Comparison of ENCODE assay signal across 10 mouse cellular contexts in the genomic region with DNA sequence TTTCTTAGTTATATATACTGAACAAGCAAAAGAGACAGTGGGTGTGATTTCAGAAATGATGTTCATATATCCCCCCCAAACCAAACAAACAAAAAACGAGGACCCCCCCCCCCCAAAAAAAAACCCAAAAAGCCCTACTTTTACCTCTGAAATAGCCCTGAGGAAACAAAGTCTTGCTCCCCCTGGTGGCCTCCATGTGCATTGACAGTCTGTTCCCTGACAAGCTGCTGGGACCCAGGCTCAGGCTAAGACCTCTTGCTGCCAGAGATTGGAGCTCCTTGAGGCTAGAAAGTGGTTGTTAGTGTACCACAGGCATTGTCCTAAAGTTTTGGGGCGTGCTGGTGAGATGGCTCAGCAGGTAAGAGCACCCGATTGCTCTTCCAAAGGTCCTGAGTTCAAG. TPM values are rescaled to one million over a fixed set of nuclear protein-coding genes. Genes with fewer than 3 reads are reported as not detected.
DNase-seq lines count a peak whose midpoint lies in the region; ATAC-seq lines count a peak whose summit lies in the region.
"Had no signal": no experiment of that assay in that cellular context is flagged by ENCODE, and none has a peak within 500 bp of the region (broad histone marks: within the 10 kb centered on the region; RNA-seq: fewer than 3 reads in every experiment).

No protein-coding gene starts in this region.

- no peaks in the 10 kb centered on the region for H3K36me3 ChIP-seq in kidney, embryonic 16.5 days (ENCODE audit: insufficient read depth, low read length)
- H3K36me3 ChIP-seq in embryonic facial prominence, embryonic 10.5 days (replicated peaks): no peaks in the 10 kb centered on the region
- H3K36me3 ChIP-seq in hindbrain, embryonic 10.5 days: no peaks in the 10 kb centered on the region
- H3K36me3 ChIP-seq: limb, embryonic 15.5 days had no signal

- H3K9ac ChIP-seq in kidney, embryonic 16.5 days (replicated peaks; ENCODE audit: low read length): no peak overlapping the region
- H3K9ac ChIP-seq: limb, embryonic 15.5 days had no signal

- H3K4me2 ChIP-seq in kidney, embryonic 16.5 days (replicated peaks; ENCODE audit: low read depth, low read length): no peak overlapping the region
- H3K4me2 ChIP-seq: limb, embryonic 15.5 days had no signal

- WGBS in kidney, embryonic 16.5 days: 69% methylated on average over 3 of the region's 3 CpGs
- 58% methylated on average over 3 of the region's 3 CpGs for WGBS in embryonic facial prominence, embryonic 10.5 days
- WGBS in hindbrain, embryonic 10.5 days: 55% methylated on average over 3 of the region's 3 CpGs

- ATAC-seq in kidney, embryonic 16.5 days (ENCODE audit: low FRiP score, low TSS enrichment): no peak

- no peak overlapping the region for H3K4me3 ChIP-seq in kidney, embryonic 16.5 days (ENCODE audit: low read length)
- H3K4me3 ChIP-seq in embryonic facial prominence, embryonic 10.5 days: no peak overlapping the region
- no peak overlapping the region for H3K4me3 ChIP-seq in hindbrain, embryonic 10.5 days
- H3K4me3 ChIP-seq: erythroblast, embryonic 14.5 days; limb, embryonic 15.5 days had no signal

- H3K27me3 ChIP-seq in kidney, embryonic 16.5 days (ENCODE audit: insufficient read depth, low read length): no peaks in the 10 kb centered on the region
- H3K27me3 ChIP-seq in embryonic facial prominence, embryonic 10.5 days (replicated peaks; ENCODE audit: low read depth, poor library complexity, severe bottlenecking): no peaks in the 10 kb centered on the region
- no peaks in the 10 kb centered on the region for H3K27me3 ChIP-seq in hindbrain, embryonic 10.5 days (ENCODE audit: insufficient read depth, poor library complexity, severe bottlenecking)
- H3K27me3 ChIP-seq: limb, embryonic 15.5 days had no signal

- DNase-seq in kidney, adult 18-20 months: peak; percentile 37
- peak; percentile 64 for DNase-seq in CD4-positive helper T cell, adult 2 months (ENCODE audit: low read depth, low spot score)
- DNase-seq in T-cell, adult 2 months (ENCODE audit: low spot score): peak; percentile 49
- peak; percentile 50 for DNase-seq in embryonic facial prominence, embryonic 10.5 days (ENCODE audit: low spot score)
- peak; percentile 69 for DNase-seq in testis, postnatal 10 days (ENCODE audit: low spot score)
- DNase-seq in layer of hippocampus, adult 18-20 months (ENCODE audit: low spot score in 2 of 2): no peak
- no peak for DNase-seq in hindbrain, embryonic 10.5 days (ENCODE audit: low spot score)

- peaks cover 3% of the 10 kb centered on the region; the same call in 1 of the 2 replicates for H3K4me1 ChIP-seq in kidney, embryonic 16.5 days (ENCODE audit: insufficient read depth, low read length)
- H3K4me1 ChIP-seq in embryonic facial prominence, embryonic 10.5 days: no peaks in the 10 kb centered on the region
- H3K4me1 ChIP-seq in hindbrain, embryonic 10.5 days (replicated peaks): no peaks in the 10 kb centered on the region

- no peaks in the 10 kb centered on the region for H3K9me3 ChIP-seq in kidney, embryonic 16.5 days (ENCODE audit: low read length)
- no peaks in the 10 kb centered on the region for H3K9me3 ChIP-seq in embryonic facial prominence, embryonic 10.5 days
- no peaks in the 10 kb centered on the region for H3K9me3 ChIP-seq in hindbrain, embryonic 10.5 days
- H3K9me3 ChIP-seq: limb, embryonic 15.5 days had no signal

- H3K27ac ChIP-seq in kidney, embryonic 16.5 days (ENCODE audit: low read length): no peak overlapping the region
- no peak overlapping the region for H3K27ac ChIP-seq in embryonic facial prominence, embryonic 10.5 days (replicated peaks)
- no peak overlapping the region for H3K27ac ChIP-seq in hindbrain, embryonic 10.5 days
- H3K27ac ChIP-seq: limb, embryonic 15.5 days had no signal

RNA-seq across cellular contexts. Expression of a gene that starts 28.6 kb away (rescaled TPM):
- 33.8 and 35.8 TPM in 2 replicates for polyA plus RNA-seq in kidney, embryonic 16.5 days (2015; fragmentation: Nextera tagmentation; extraction: Ambion mirVana)
- polyA plus RNA-seq in embryonic facial prominence, embryonic 10.5 days (2016; fragmentation: Nextera tagmentation; extraction: Ambion mirVana): 28.4 and 30.2 TPM in 2 replicates
- total RNA-seq in layer of hippocampus, adult 18-20 months (2021): 10 to 100 TPM; 77.5 to 80.3 TPM
- 27.7 and 39.8 TPM in 2 replicates for polyA plus RNA-seq in hindbrain, embryonic 10.5 days (2016; fragmentation: Nextera tagmentation; extraction: Ambion mirVana)
- polyA plus RNA-seq: erythroblast, embryonic 14.5 days had no signal

RNA-seq across cellular contexts. Expression of a gene that starts 31.4 kb away (rescaled TPM):
- polyA plus RNA-seq in kidney, embryonic 16.5 days (2015; fragmentation: Nextera tagmentation; extraction: Ambion mirVana): 32.7 and 36.6 TPM in 2 replicates
- polyA plus RNA-seq in embryonic facial prominence, embryonic 10.5 days (2016; fragmentation: Nextera tagmentation; extraction: Ambion mirVana): 7.0 and 11.9 TPM in 2 replicates
- total RNA-seq in layer of hippocampus, adult 18-20 months (2021): 1 to 10 TPM; 2.5 to 3.2 TPM
- polyA plus RNA-seq in hindbrain, embryonic 10.5 days (2016; fragmentation: Nextera tagmentation; extraction: Ambion mirVana): 9.9 and 14.5 TPM in 2 replicates

RNA-seq across cellular contexts. Expression of a gene that starts 32.0 kb away (rescaled TPM):
- 26.7 TPM in 2 replicates for polyA plus RNA-seq in kidney, embryonic 16.5 days (2015; fragmentation: Nextera tagmentation; extraction: Ambion mirVana)
- polyA plus RNA-seq in embryonic facial prominence, embryonic 10.5 days (2016; fragmentation: Nextera tagmentation; extraction: Ambion mirVana): 17.2 and 17.6 TPM in 2 replicates
- 10 to 100 TPM; 13.2 to 15.8 TPM for total RNA-seq in layer of hippocampus, adult 18-20 months (2021)
- 9.5 and 13.5 TPM in 2 replicates for polyA plus RNA-seq in hindbrain, embryonic 10.5 days (2016; fragmentation: Nextera tagmentation; extraction: Ambion mirVana)

Comparison
In these comparisons a context has a peak if more than half of its experiments do, and no peak if none do; other contexts are left out.
1. DNase-seq: peak in kidney, adult 18-20 months (single experiment), CD4-positive helper T cell, adult 2 months (single experiment), T-cell, adult 2 months (single experiment), embryonic facial prominence, embryonic 10.5 days (single experiment) and testis, postnatal 10 days (single experiment); none in layer of hippocampus, adult 18-20 months (0 of 2) and hindbrain, embryonic 10.5 days (single experiment).